Mouse (Mus musculus) heart, postnatal 10 days (tissue): Measurements from ENCODE around the gene Ssb. TPM values are rescaled to one million over a fixed set of nuclear protein-coding genes. Genes with fewer than 3 reads are reported as not detected.
A peak's percentile ranks its signal among the peaks of the same experiment; 100 is the strongest.
"Not testable (repeated sequence)": the region's sequence is repeated elsewhere in the genome, so short reads cannot be mapped to it uniquely, and the experiment has no call there.

Source experiments
- DNase-seq, 2 experiments: peaks; one replicate each; pipeline ENCODE4 v3.0.0; 2021
- intact Hi-C: fragments of 180-260 bp; cut with DNase I; formaldehyde crosslinking; loops from one replicate; pipeline ENCODE4 v1.15.1; 2025
- total RNA-seq, 2 experiments: library from RNA; stranded (reverse); gene quantifications; 2 replicates each; pipeline ENCODE4 v1.2.3; 2021

The Ssb gene
- total RNA-seq, 2 experiments from 2014 or later, result 84.7 to 102 TPM

GRCm38 (mm10) chr2:69857882-69858281, 3.5 kb upstream of the Ssb start:
- intact Hi-C loops, result loop anchor here (5.0 kb wide), 1 partner anchor 99 kb away; no protein-coding TSS in a partner anchor
- DNase-seq, result no peak

GRCm38 (mm10) chr2:69860972-69861452, 350 bp upstream of the Ssb start:
- DNase-seq, result peak in 1 of 2 experiments; percentile 41
- intact Hi-C loops, result loop anchor here (1.0 to 10.0 kb wide), 4 partner anchors 37 to 226 kb away; no protein-coding TSS in a partner anchor

GRCm38 (mm10) chr2:69862117-69862657, 825 bp downstream of the Ssb start:
- intact Hi-C loops, result loop anchor here (2.0 to 10.0 kb wide), 2 partner anchors 23 to 227 kb away; partner anchors contain the start of gene Mettl5
- DNase-seq, result no peak

GRCm38 (mm10) chr2:69883990-69884391, 22.6 kb downstream of the Ssb start:
- intact Hi-C loops, result loop anchor here (2.0 kb wide), 1 partner anchor 21 kb away; no protein-coding TSS in a partner anchor
- no peak for DNase-seq

GRCm38 (mm10) chr2:69884581-69884980, 23.2 kb downstream of the Ssb start:
- no peak for DNase-seq
- intact Hi-C loops, result loop anchor here (2.0 kb wide), 1 partner anchor 22 kb away; no protein-coding TSS in a partner anchor

GRCm38 (mm10) chr2:69885050-69885449, 23.7 kb downstream of the Ssb start:
- peak in 1 of 2 experiments; percentile 10 for DNase-seq
- intact Hi-C loops, result loop anchor here (2.0 to 5.0 kb wide), 3 partner anchors 22 to 163 kb away; partner anchors contain the start of gene Ppig

- intact Hi-C loops, result loop anchor here (2.0 to 5.0 kb wide), 3 partner anchors 23 to 163 kb away; partner anchors contain the start of gene Ppig
- peak; percentile 91 to 93 for DNase-seq
Observed at GRCm38 (mm10) chr2:69885451-69886305, 24.3 kb downstream of the Ssb start, which contains the start of gene Mettl5. Mettl5 (minus strand) TSS chr2:69885615.

- no peak for DNase-seq
- intact Hi-C loops, result loop anchor here (5.0 kb wide), 2 partner anchors 87 to 167 kb away; partner anchors contain the start of gene Ppig
Observed at GRCm38 (mm10) chr2:69888957-69889356, 27.6 kb downstream of the Ssb start.

- intact Hi-C loops, result no loop called here
- DNase-seq, result no peak
Observed at GRCm38 (mm10) chr2:69890843-69891242, 29.5 kb downstream of the Ssb start.

- intact Hi-C loops, result no loop called here
- DNase-seq, result no peak
Observed at GRCm38 (mm10) chr2:69893145-69893544, 31.8 kb downstream of the Ssb start.

- intact Hi-C loops, result no loop called here
- no peak for DNase-seq
Observed at GRCm38 (mm10) chr2:69893891-69894290, 32.5 kb downstream of the Ssb start.

- intact Hi-C loops, result no loop called here
- DNase-seq, result peak in 1 of 2 experiments; percentile 10
Observed at GRCm38 (mm10) chr2:69895502-69896223, 34.3 kb downstream of the Ssb start.

GRCm38 (mm10) chr2:69896224-69896581, 34.8 kb downstream of the Ssb start:
- intact Hi-C loops, result no loop called here
- DNase-seq, result no peak

- intact Hi-C loops, result no loop called here
- DNase-seq, result peak; percentile 98
Observed at GRCm38 (mm10) chr2:69897039-69897617, 35.8 kb downstream of the Ssb start, which contains the start of gene Ubr3. Ubr3 (plus strand) TSS chr2:69897246.

- intact Hi-C loops, result loop anchor here (1.0 kb wide), 1 partner anchor 37 kb away; the partner anchor contains the start of gene Ssb
- DNase-seq, result peak; percentile 69 to 77
Observed at GRCm38 (mm10) chr2:69897618-69898575, 36.5 kb downstream of the Ssb start.

- DNase-seq, result no peak
- intact Hi-C loops, result no loop called here
Observed at GRCm38 (mm10) chr2:69903541-69903940, 42.2 kb downstream of the Ssb start.

- DNase-seq, intact Hi-C loops: not testable (repeated sequence)
Observed at GRCm38 (mm10) chr2:69907394-69907793, 46.0 kb downstream of the Ssb start.

GRCm38 (mm10) chr2:69912801-69913200, 51.4 kb downstream of the Ssb start:
- intact Hi-C loops, result no loop called here
- no peak for DNase-seq

- DNase-seq, result no peak
- intact Hi-C loops, result no loop called here
Observed at GRCm38 (mm10) chr2:69917301-69917700, 55.9 kb downstream of the Ssb start.
